Mouse (Mus musculus): ENCODE results near the gene Gpx8. TPM values are rescaled to one million over a fixed set of nuclear protein-coding genes. Genes with fewer than 3 reads are reported as not detected.

Gpx8 gene
- polyA plus RNA-seq, 1 experiment = 10.7 TPM

DNA sequence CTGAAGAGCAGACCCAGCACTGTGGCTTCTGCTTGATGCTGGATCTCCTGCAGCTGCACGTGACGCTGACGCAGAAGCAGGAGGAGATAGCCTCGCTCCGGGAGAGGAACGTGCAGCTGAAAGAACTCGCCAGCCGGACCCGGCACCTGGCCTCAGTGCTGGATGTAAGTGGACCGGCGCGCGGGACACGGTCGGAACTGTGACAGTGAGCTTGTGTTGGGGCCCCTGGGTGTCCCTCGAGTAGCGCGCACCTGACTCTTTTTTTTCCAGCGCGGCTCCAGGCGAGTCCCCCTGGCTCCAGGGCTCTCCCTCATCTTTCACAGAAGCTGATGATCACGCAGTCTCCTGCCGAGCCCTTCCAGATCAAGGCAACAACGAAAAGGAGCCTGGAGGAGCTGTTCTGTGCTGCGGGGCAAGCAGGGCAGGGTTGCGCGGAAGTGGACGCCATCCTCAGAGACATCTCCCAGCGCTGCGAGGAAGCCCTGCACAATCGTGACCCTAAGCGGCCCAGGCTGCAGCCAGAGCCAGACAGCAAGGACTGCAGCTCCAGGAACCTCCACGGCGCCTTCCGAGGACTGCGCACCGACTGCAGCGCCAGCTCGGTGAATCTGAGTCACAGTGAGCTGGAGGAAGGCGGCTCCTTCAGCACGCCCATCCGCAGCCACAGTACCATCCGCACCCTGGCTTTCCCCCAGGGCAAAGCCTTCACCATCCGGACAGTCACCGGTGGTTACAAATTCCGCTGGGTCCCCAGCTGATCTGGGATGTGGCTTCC, 47.6 kb downstream of the Gpx8 start:
- Histone ChIP-seq H3K27ac (ENCODE audit: insufficient read depth, low read length) (peak overlapping the region; percentile 38; the same call in 1 of the 2 replicates), H3K4me3 (ENCODE audit: insufficient read depth, low read length) (peak overlapping the region; percentile 47), H3K4me1 (ENCODE audit: control insufficient read depth, insufficient read depth, low read length) (no peaks in the 10 kb centered on the region)
- TF ChIP-seq POLR2A (IDR thresholded peaks at IDR 0.05; ENCODE audit: extremely low read depth, insufficient read depth, low read length) (peak; percentile 59; the same call in 1 of the 2 replicates), CTCF (IDR thresholded peaks at IDR 0.05; ENCODE audit: extremely low read depth, insufficient read depth, low read length) (no peak)

DNA sequence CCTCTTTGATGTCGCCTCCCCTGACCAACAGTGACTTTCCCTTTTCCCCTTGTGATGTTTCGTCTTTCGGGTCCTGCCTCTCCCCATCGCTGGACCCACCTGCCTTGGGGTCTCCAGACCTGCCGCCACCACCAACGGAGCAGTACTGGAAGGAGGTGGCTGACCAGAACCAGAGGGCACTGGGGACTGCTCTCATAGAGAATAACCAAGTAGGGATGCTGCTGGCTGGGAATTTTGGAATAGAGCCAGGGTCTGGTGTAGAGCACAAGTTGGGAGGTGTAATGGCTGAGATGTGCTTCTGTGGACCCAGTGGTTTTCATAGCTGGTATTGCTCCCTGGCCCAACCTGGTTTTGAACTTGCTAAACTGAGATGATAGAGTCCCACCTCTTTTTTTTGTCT, 48.8 kb downstream of the Gpx8 start:
- no peak overlapping the region for H3K27ac ChIP-seq (ENCODE audit: insufficient read depth, low read length)
- no peaks in the 10 kb centered on the region for H3K4me1 ChIP-seq (ENCODE audit: control insufficient read depth, insufficient read depth, low read length)
- no peak overlapping the region for H3K4me3 ChIP-seq (ENCODE audit: insufficient read depth, low read length)
- no peak for TF ChIP-seq CTCF (IDR thresholded peaks at IDR 0.05; ENCODE audit: extremely low read depth, insufficient read depth, low read length)
- no peak for TF ChIP-seq POLR2A (IDR thresholded peaks at IDR 0.05; ENCODE audit: extremely low read depth, insufficient read depth, low read length)

DNA sequence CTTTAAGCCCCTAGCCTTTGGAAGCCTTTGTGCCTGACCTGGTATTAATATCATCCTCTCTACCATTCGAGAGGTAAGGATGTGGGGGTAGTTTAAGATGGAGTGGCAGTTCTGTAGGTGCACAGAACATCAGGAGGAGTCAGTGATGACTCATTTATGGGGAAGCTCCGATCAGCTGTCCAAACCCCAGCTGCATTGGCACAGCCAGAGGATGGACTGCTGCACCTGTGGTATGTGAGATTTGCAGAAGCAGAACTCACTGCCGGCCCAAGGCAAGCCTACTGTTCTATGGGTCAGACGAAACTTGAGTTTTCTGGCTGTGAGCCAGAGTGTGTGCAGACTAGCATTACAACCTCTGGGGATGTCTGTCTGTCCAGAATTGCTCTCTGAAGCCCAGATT, 49.8 kb downstream of the Gpx8 start:
- Histone ChIP-seq H3K27ac (ENCODE audit: insufficient read depth, low read length) (no peak overlapping the region), H3K4me3 (ENCODE audit: insufficient read depth, low read length) (no peak overlapping the region), H3K4me1 (ENCODE audit: control insufficient read depth, insufficient read depth, low read length) (no peaks in the 10 kb centered on the region)
- TF ChIP-seq CTCF (IDR thresholded peaks at IDR 0.05; ENCODE audit: extremely low read depth, insufficient read depth, low read length) = no peak
- no peak for TF ChIP-seq POLR2A (IDR thresholded peaks at IDR 0.05; ENCODE audit: extremely low read depth, insufficient read depth, low read length)

DNA sequence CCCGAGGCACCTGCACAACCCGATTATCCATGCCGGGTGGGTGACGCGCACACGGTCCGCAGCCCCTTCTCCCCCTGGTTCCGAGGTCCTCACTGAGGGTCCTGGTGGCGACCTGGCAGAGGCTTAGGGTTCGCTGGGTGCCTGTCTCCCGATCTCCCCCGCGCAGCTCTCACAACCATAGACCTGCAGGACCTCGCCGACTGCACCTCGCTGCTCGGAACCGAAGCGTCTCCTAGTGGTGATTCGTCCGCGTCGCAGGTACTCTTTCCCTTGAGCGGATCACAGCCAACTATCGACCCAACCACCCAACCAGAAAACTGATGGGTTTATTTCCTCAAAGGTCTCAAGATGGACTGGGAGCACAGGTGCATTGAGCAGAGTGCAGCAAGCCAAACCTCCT, 52.0 kb downstream of the Gpx8 start:
- no peak overlapping the region for H3K27ac ChIP-seq (ENCODE audit: insufficient read depth, low read length)
- H3K4me3 ChIP-seq (ENCODE audit: insufficient read depth, low read length) = peak overlapping the region; percentile 31; the same call in 1 of the 2 replicates
- H3K4me1 ChIP-seq (ENCODE audit: control insufficient read depth, insufficient read depth, low read length) = no peaks in the 10 kb centered on the region
- TF ChIP-seq POLR2A (IDR thresholded peaks at IDR 0.05; ENCODE audit: extremely low read depth, insufficient read depth, low read length) (no peak), CTCF (IDR thresholded peaks at IDR 0.05; ENCODE audit: extremely low read depth, insufficient read depth, low read length) (peak; percentile 55)

DNA sequence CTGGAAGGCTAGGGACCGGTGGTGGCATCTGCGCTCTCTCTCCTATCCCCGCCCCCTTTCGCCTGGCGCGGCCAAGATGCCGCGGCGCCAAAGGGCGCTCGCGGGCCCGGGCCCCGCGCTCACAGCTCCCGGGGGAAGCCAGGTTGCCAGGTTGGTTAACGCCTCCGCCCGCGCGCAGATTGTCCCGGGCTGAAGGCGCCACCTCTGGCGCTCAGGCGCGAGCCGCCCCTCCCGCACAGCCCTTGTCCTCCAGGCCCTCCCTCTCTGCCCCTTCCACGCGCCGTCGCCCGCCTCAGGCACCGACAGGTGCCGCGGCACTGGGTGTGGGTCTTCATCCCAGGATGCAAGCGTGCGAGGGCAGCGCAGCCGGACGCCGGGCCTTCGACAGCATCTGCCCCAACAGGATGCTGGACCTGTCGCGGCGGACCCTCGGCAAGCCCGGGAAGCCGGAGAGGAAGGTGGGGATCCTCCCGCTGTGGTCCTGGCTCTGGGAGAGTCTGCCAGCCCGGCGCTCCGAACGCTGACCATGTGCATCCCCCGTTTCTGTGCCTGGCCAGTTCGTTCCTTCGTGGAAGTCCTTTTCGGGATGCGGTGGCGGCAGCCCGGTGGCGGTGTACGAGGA, 52.6 kb downstream of the Gpx8 start, which contains the start of gene Mcidas:
Gene Mcidas, plus strand, starts transcription at position 315 of the 622 bp plus-strand sequence.
- H3K4me3 ChIP-seq (ENCODE audit: insufficient read depth, low read length) = peak within 1 kb of the TSS; percentile 31; the same call in 1 of the 2 replicates
- TF ChIP-seq POLR2A (IDR thresholded peaks at IDR 0.05; ENCODE audit: extremely low read depth, insufficient read depth, low read length) (no peak), CTCF (IDR thresholded peaks at IDR 0.05; ENCODE audit: extremely low read depth, insufficient read depth, low read length) (no peak)
- no peak within 1 kb of the TSS for H3K27ac ChIP-seq (ENCODE audit: insufficient read depth, low read length)
- H3K4me1 ChIP-seq (ENCODE audit: control insufficient read depth, insufficient read depth, low read length) = 0 out of 2 replicates have a peak, but pooled peaks cover 2% of the 10 kb centered on the region

Other genes with a start within 250 kb of the Gpx8 start
- gene Plpp1, start 245.6 kb downstream of the Gpx8 start, polyA plus RNA-seq (2012; rRNA removed) = 27.4 and 28.4 TPM in 2 replicates
- gene Mtrex, start 119.0 kb downstream of the Gpx8 start, polyA plus RNA-seq (2012; rRNA removed) = 34.7 and 37.9 TPM in 2 replicates
- gene Dhx29, start 119.0 kb downstream of the Gpx8 start, polyA plus RNA-seq (2012; rRNA removed) = 10.7 and 11.2 TPM in 2 replicates
- gene Ccno, start 58.6 kb downstream of the Gpx8 start, polyA plus RNA-seq (2012; rRNA removed) = 1.8 and 2.7 TPM in 2 replicates
- gene Mcidas, start 52.6 kb downstream of the Gpx8 start, polyA plus RNA-seq (2012; rRNA removed) = 0.10 and 0.13 TPM in 2 replicates
- 0.08 TPM in 1 of 2 replicates, not detected in the other for gene Cdc20b, start 11.3 kb downstream of the Gpx8 start, polyA plus RNA-seq (2012; rRNA removed)
- gene Gzma, start 54.6 kb upstream of the Gpx8 start, polyA plus RNA-seq (2012; rRNA removed) = 0.13 and 0.51 TPM in 2 replicates
- 0.09 and 0.17 TPM in 2 replicates for gene Esm1, start 163.2 kb upstream of the Gpx8 start, polyA plus RNA-seq (2012; rRNA removed)
- gene Gzmk, start 179.5 kb upstream of the Gpx8 start, polyA plus RNA-seq (2012; rRNA removed) = 0.17 and 0.19 TPM in 2 replicates
- gene BC067074, start 246.7 kb upstream of the Gpx8 start, polyA plus RNA-seq (2012; rRNA removed) = 0.89 and 1.1 TPM in 2 replicates